Mouse (Mus musculus) lung, postnatal 0 days (tissue): ENCODE measurements around the gene Hist2h2ab.

Source experiments
- CTCF ChIP-seq: IDR thresholded peaks from 2 replicates; pipeline ENCODE4 v1.5.1; 2016; ENCODE audit warnings: antibody characterized with exemption, mild to moderate bottlenecking
- EP300 ChIP-seq: IDR thresholded peaks from 2 replicates; pipeline ENCODE4 v1.6.1; 2016; ENCODE audit warnings: antibody characterized with exemption, mild to moderate bottlenecking, control low read depth

- TF ChIP-seq CTCF (no peak), EP300 (no peak)
These were observed 11.5 kb downstream of the Hist2h2ab start for GRCm38 (mm10) chr3:96230910-96231757.
